23 mouse cellular contexts compared by ENCODE assay signal in the genomic region with DNA sequence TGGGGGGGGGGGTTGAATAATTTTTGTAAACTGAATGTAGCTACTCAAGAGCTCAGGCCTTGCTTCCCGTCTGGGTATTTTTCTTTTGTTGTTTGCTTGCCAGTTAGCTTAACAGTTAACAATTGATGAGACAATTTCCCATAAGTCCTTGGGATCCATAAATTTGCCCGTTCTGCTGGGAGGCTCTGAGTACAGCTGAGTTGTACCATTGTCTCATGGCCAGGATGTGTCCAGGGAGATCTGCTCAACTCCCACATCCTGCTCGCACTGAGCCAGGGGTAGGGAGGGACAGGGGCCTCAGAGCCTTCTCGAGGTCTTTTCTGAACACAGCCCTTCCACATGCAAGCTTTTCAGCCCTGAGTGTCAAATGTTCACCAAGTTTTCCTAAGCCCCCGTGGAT. TPM values are rescaled to one million over a fixed set of nuclear protein-coding genes. Genes with fewer than 3 reads are reported as not detected.
"Had no signal": no experiment of that assay in that cellular context is flagged by ENCODE, and none has a peak within 500 bp of the region (broad histone marks: within the 10 kb centered on the region; RNA-seq: fewer than 3 reads in every experiment).

No protein-coding gene starts in this region.

- H3K27ac ChIP-seq: limb, embryonic 15.5 days; liver, embryonic 12.5 days; neural tube, embryonic 13.5 days had no signal

- H3K4me3 ChIP-seq: limb, embryonic 15.5 days; liver, embryonic 12.5 days; neural tube, embryonic 13.5 days had no signal

- H3K9ac ChIP-seq: limb, embryonic 15.5 days; liver, embryonic 12.5 days; lung, embryonic 14.5 days; neural tube, embryonic 13.5 days had no signal

- H3K4me2 ChIP-seq: limb, embryonic 15.5 days; liver, embryonic 12.5 days; lung, embryonic 14.5 days; midbrain, embryonic 11.5 days; neural tube, embryonic 13.5 days had no signal

- DNase-seq: kidney, adult 8-10 months; kidney, postnatal 25 days; lung, embryonic 14.5 days; lung, postnatal 10 days; lung, postnatal 4 days; right cerebral cortex, postnatal 25 days; thymus, adult 2 months; thymus, postnatal 25 days had no signal

- H3K27me3 ChIP-seq: limb, embryonic 15.5 days; neural tube, embryonic 13.5 days had no signal

- H3K4me1 ChIP-seq: limb, embryonic 15.5 days; liver, embryonic 12.5 days had no signal

- H3K36me3 ChIP-seq: limb, embryonic 15.5 days; liver, embryonic 12.5 days; neural tube, embryonic 13.5 days had no signal

- H3K9me3 ChIP-seq: limb, embryonic 15.5 days; liver, embryonic 12.5 days; neural tube, embryonic 13.5 days had no signal

- ATAC-seq: liver, embryonic 12.5 days; midbrain, embryonic 16.5 days had no signal

RNA-seq across cellular contexts. Expression of a gene that starts 16.0 kb away (rescaled TPM):
- total RNA-seq: layer of hippocampus, adult 8-10 months; layer of hippocampus, postnatal 25 days; left cerebral cortex, adult 8-10 months; left cerebral cortex, postnatal 25 days; megakaryocyte, adult 5-6 weeks had no signal
- polyA plus RNA-seq: kidney, embryonic 16.5 days; limb, embryonic 15.5 days; liver, embryonic 12.5 days; liver, embryonic 16.5 days; lung, embryonic 14.5 days; midbrain, embryonic 11.5 days; midbrain, embryonic 16.5 days; neural tube, embryonic 13.5 days; small intestine, adult 2 months; stomach, embryonic 16.5 days had no signal

RNA-seq across cellular contexts. Expression of a gene that starts 17.6 kb away (rescaled TPM):
- total RNA-seq: layer of hippocampus, adult 8-10 months; layer of hippocampus, postnatal 25 days; left cerebral cortex, adult 8-10 months; left cerebral cortex, postnatal 25 days; megakaryocyte, adult 5-6 weeks had no signal
- polyA plus RNA-seq: kidney, embryonic 16.5 days; limb, embryonic 11.5 days; limb, embryonic 15.5 days; liver, embryonic 12.5 days; liver, embryonic 16.5 days; lung, embryonic 14.5 days; midbrain, embryonic 11.5 days; midbrain, embryonic 16.5 days; neural tube, embryonic 13.5 days; small intestine, adult 2 months; stomach, embryonic 16.5 days; thymus, adult 2 months had no signal

RNA-seq across cellular contexts. Expression of a gene that starts 21.2 kb away (rescaled TPM):
- total RNA-seq: layer of hippocampus, adult 8-10 months; layer of hippocampus, postnatal 25 days; left cerebral cortex, adult 8-10 months; left cerebral cortex, postnatal 25 days; megakaryocyte, adult 5-6 weeks had no signal
- polyA plus RNA-seq: kidney, embryonic 16.5 days; limb, embryonic 11.5 days; limb, embryonic 15.5 days; liver, embryonic 12.5 days; liver, embryonic 16.5 days; lung, embryonic 14.5 days; midbrain, embryonic 11.5 days; midbrain, embryonic 16.5 days; neural tube, embryonic 13.5 days; small intestine, adult 2 months; stomach, embryonic 16.5 days had no signal

RNA-seq across cellular contexts. Expression of a gene that starts 24.9 kb away (rescaled TPM):
- total RNA-seq: layer of hippocampus, adult 8-10 months; layer of hippocampus, postnatal 25 days; left cerebral cortex, adult 8-10 months; left cerebral cortex, postnatal 25 days; megakaryocyte, adult 5-6 weeks had no signal
- polyA plus RNA-seq: kidney, embryonic 16.5 days; limb, embryonic 11.5 days; limb, embryonic 15.5 days; liver, embryonic 12.5 days; liver, embryonic 16.5 days; lung, embryonic 14.5 days; midbrain, embryonic 11.5 days; midbrain, embryonic 16.5 days; neural tube, embryonic 13.5 days; small intestine, adult 2 months; stomach, embryonic 16.5 days; thymus, adult 2 months had no signal

RNA-seq across cellular contexts. Expression of a gene that starts 32.7 kb away (rescaled TPM):
- total RNA-seq: layer of hippocampus, adult 8-10 months; layer of hippocampus, postnatal 25 days; left cerebral cortex, adult 8-10 months; left cerebral cortex, postnatal 25 days; megakaryocyte, adult 5-6 weeks had no signal
- polyA plus RNA-seq: kidney, embryonic 16.5 days; limb, embryonic 11.5 days; limb, embryonic 15.5 days; liver, embryonic 12.5 days; liver, embryonic 16.5 days; lung, embryonic 14.5 days; midbrain, embryonic 11.5 days; midbrain, embryonic 16.5 days; neural tube, embryonic 13.5 days; small intestine, adult 2 months; stomach, embryonic 16.5 days had no signal
